Mouse (Mus musculus): Measurements from ENCODE around the gene Lypd6b.

Gene Lypd6b

DNA sequence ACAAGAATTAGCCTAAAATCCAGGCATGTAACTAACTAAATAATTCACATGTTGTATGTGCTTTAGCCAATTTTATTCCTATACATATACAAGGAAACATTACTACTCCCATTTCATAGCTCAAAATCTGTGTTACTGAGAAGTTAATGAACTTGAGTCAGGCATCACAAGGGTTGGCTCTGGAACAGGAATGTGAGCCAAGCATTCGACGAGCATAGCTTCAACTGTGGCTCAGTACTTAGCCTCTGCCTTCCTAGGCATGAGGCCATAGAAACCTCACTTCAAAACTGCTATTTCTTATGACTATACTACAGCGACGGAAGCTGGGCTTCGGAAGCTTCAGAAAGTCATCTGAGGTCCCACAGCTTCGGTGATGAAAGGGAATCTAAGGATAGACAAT is 152.9 kb downstream of the Lypd6b start:
- DNase-seq (ENCODE audit: low read depth): no peak

DNA sequence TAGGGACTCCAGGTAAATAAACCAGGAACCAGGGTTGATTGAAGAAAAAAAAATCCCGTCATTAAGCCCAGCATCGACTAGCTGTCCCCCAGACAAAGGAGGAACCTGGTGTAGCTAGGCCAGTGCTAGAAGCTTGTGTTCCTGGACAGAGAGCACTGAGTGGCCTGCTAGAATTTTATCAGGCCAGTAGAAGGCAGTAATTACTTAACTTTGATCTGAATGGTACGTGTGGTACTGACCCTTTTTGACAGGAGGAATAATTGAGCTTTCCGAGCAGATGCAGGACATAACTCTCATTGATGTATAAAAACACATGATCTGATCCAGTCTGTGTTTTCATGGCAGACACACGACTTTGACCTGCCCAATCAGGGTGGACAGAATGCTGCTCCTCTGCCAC is 154.6 kb downstream of the Lypd6b start:
- DNase-seq (ENCODE audit: low read depth): no peak

GRCm38 (mm10) chr2:49951681-49952080 is 164.2 kb downstream of the Lypd6b start:
- no peak for DNase-seq (ENCODE audit: low read depth)

DNA sequence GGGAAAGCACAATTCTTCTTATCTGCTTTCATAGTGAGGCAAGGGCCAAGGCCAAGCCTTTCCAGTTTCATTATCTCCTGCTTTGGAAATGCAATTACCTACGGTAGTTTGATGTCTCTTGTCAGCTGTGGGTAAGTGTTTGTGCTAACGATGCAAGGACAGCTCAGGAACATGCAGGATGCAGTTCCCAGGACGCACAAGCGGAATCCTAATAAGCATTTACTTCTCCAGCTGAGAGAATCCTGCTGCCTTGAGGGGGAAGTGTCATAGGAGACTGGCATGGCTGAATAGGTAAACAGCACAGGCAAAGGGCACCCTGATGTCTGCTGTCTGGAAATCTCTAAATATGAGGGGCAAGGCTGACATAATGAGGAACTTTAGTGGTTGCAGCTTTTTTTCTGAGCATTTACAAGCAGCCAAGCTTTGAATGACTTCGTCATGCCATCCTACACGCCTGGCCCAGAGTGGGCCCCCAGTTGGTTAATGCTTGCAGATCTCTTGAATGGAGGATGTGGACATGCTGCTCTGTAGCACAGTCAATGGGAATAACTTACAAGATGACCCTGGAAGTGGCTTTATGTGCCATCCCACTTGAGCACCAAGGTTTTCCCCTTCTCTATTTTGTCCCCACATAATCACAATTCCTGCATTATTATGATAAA is 165.3 kb downstream of the Lypd6b start:
- no peak for DNase-seq (ENCODE audit: low read depth)

- no peak for DNase-seq (ENCODE audit: low read depth)
Measured at GRCm38 (mm10) chr2:49957449-49957848, 170.0 kb downstream of the Lypd6b start.

DNA sequence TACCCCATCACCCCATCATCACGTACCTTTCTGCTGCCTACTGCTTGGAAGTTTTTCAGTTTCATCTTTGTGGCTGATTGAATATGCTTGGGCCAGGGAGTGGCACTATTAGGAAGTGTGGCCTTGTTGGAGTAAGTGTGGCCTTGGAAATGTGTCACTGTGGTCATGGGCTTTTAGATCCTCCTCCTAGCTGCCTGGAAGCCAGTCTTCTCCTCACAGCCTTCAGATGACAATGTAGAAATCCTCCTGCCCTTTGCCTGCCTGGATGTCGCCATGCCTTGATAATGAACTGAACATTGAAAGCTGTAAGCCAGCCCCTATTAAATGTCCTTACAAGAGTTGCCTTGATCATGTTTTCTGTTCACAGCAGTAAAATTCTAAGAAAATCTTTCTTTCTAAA is 174.5 kb downstream of the Lypd6b start:
- no peak for DNase-seq (ENCODE audit: low read depth)

- no peak for DNase-seq (ENCODE audit: low read depth)
Measured at GRCm38 (mm10) chr2:49964899-49965298, 177.4 kb downstream of the Lypd6b start.

DNA sequence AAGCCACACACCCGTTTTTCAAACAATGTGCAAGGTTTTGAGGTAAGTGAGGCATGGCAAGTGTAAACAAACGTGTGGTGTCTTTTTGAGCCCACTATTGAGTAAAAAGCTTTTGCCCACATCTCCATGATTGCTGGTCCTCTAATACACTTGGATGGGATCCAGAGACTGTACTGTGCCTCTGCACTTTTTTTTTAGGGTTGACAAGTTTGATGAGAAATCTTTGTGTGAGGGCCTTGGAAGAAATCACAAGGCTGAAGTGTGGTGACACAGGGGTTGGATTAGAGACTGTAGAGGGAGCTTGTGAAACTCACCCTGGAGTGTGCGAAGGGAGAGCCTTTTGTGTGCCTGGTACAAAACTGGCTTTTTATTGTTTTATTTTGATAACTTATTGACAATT is 180.3 kb downstream of the Lypd6b start:
- DNase-seq (ENCODE audit: low read depth): no peak

DNA sequence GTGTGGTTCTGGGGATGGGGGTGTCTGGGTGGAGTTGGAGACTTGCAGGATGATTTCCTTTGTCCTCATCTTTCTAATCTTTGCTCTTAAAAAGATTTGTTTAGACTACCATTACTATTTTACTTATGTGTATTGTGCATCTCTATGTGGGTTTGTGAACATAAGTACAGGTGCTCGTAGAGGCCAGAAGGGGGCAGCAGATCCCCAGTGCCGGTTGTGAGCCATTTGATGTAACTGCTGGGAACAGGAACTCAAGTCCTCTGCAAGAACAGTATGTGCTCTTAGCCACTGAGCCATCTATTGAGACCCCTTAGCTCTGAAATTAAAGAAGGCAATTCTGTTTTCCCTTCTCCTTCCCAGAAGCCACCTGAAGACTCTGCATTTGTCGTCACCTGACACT is 183.5 kb downstream of the Lypd6b start:
- no peak for DNase-seq (ENCODE audit: low read depth)

GRCm38 (mm10) chr2:49978606-49979005 is 191.1 kb downstream of the Lypd6b start:
- no peak for DNase-seq (ENCODE audit: low read depth)

GRCm38 (mm10) chr2:49979991-49980390 is 192.5 kb downstream of the Lypd6b start:
- DNase-seq (ENCODE audit: low read depth): no peak

- DNase-seq (ENCODE audit: low read depth): no peak
Measured at GRCm38 (mm10) chr2:49983021-49983420, 195.5 kb downstream of the Lypd6b start.

DNA sequence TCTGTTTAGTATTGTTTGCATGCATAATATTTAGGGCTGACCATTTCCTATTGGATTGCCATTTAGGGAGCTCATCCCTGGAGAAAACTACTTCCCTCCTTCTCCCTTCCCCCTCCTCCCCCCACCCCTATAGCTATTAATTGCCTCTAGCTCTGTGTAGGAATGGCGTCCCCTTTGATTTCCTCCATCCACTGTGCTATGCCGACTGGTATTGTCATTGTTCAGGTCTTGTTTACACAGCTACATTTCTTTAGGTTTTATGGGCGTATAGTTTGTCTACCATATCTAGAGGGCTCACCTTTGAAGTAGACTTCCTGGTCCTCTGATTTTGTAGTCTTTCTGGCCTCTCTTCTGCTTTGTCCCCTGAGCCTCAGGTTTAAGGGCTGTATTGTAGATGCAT is 197.3 kb downstream of the Lypd6b start:
- DNase-seq (ENCODE audit: low read depth): no peak

DNA sequence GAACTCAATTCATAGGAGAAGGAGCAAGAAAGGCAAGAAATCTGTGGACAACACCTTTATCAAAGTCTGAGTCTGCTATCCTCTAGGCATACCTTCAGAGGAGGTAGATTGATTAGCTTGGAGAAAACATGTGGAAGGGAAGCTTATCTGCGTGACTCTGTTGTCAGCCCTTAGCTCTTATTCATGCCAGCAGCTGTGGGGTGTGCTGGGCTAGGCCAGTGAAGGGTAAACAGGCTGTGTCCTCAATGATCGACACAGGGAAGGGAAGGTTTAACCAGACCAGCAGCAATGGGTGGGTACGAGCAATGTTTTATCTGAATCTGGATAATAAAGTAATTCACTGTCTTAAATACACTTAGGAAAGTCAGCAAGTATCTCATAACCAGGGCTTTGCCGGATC is 208.4 kb downstream of the Lypd6b start:
- no peak for DNase-seq (ENCODE audit: low read depth)

GRCm38 (mm10) chr2:49997216-49997615 is 209.7 kb downstream of the Lypd6b start:
- DNase-seq (ENCODE audit: low read depth): no peak
